Mouse (Mus musculus) heart, embryonic 12.5 days (tissue): ENCODE measurements around the gene Rps26. TPM values are rescaled to one million over a fixed set of nuclear protein-coding genes. Genes with fewer than 3 reads are reported as not detected.

Experiments used
- ATAC-seq: fragments of 200-750 bp; cut with Nextera tagmentation; 2 replicates; pipeline ENCODE4 v1.8.0; 2017; ENCODE audit warnings: moderate TSS enrichment, moderate library complexity; ENCODE audit not compliant: insufficient number of reproducible peaks, low FRiP score
- H3K27ac ChIP-seq: fragments of 300-500 bp; sonication (generic); 2 replicates; pipeline ENCODE4 v1.5.1; 2016; ENCODE audit warnings: mild to moderate bottlenecking, moderate library complexity; ENCODE audit not compliant: poor library complexity, severe bottlenecking
- H3K27me3 ChIP-seq: fragments of 300-500 bp; sonication (generic); replicated peaks from 2 replicates; pipeline ENCODE4 v1.6.1; 2016; ENCODE audit warnings: mild to moderate bottlenecking, moderate library complexity
- H3K36me3 ChIP-seq: fragments of 300-500 bp; sonication (generic); 2 replicates; pipeline ENCODE4 v1.6.1; 2016; ENCODE audit warnings: mild to moderate bottlenecking, moderate library complexity
- H3K4me1 ChIP-seq: fragments of 300-500 bp; sonication (generic); replicated peaks from 2 replicates; pipeline ENCODE4 v1.6.1; 2016; ENCODE audit warnings: mild to moderate bottlenecking
- H3K4me2 ChIP-seq: fragments of 300-500 bp; sonication (generic); 2 replicates; pipeline ENCODE4 v1.6.1; 2016; ENCODE audit warnings: mild to moderate bottlenecking, moderate library complexity
- H3K4me3 ChIP-seq: fragments of 300-500 bp; sonication (generic); 2 replicates; pipeline ENCODE4 v1.5.1; 2016; ENCODE audit warnings: mild to moderate bottlenecking
- H3K9ac ChIP-seq: fragments of 300-500 bp; sonication (generic); 2 replicates; pipeline ENCODE4 v1.6.1; 2016; ENCODE audit warnings: mild to moderate bottlenecking, moderate library complexity
- H3K9me3 ChIP-seq: fragments of 300-500 bp; sonication (generic); replicated peaks from 2 replicates; pipeline ENCODE4 v1.6.1; 2016; ENCODE audit warnings: mild to moderate bottlenecking, moderate library complexity
- WGBS: fragments of 180-500 bp; shearing (Covaris S2); methylation state at CpG from one replicate; pipeline ENCODE4 v1.1.7; 2016; 5-methylcytosine and 5-hydroxymethylcytosine counted together
- polyA plus RNA-seq: library from polyadenylated mRNA; unstranded; fragments of >200 nt; fragmentation: Nextera tagmentation; extraction: Ambion mirVana; gene quantifications from 2 replicates; pipeline ENCODE4 v1.2.1, GENCODE M21; 2016

Rps26 gene
- polyA plus RNA-seq: 420 and 432 TPM in 2 replicates

DNA sequence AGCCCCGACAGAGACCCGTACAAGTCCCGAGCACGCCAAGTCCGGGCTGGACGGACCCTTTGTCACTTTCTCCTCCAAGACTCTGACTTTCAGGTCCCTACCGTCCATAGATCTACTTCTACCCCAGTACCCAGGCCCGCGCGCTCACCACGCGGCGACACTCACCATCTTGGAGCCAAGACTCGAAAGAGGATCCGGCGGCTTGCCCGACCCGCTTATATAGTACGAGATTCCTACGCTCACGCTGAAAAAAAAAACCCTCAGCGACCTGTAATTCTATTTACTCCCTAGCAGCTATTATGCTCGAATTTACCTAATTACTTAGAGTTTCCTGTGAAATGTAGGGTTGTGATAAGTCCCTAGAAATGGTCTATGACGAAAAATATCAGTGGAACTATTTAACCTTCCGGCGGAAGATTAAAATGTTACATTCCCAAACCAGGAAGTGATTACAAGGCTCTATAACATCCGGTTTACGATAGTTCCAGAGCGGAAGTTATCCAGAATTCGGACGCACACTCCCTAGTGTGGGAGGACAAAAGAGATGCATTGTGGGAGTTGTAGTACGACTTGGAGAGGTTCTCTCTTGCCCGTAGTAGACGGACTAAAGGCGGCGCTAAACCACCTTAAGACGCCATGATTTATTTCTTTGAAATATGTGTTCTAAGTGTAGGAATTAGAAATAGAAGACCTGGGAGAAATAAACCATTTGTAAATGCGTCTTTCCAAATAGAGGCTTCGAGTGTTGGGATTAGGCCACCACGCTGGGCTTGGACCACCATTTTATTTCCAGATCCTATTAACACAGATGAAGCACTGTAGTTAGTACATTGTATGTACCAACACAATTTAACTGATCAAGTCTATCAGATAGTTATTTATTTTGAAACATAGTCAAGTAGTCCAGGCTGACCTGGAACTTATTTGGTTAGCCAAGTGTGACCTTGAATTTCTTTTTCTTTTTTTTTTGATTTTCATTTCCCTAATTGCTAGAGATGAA, at the start of gene Rps26:
Rps26 (minus strand) TSS at position 437 of the 1,000 bp plus-strand sequence.
- ATAC-seq: peak; percentile 97

DNA sequence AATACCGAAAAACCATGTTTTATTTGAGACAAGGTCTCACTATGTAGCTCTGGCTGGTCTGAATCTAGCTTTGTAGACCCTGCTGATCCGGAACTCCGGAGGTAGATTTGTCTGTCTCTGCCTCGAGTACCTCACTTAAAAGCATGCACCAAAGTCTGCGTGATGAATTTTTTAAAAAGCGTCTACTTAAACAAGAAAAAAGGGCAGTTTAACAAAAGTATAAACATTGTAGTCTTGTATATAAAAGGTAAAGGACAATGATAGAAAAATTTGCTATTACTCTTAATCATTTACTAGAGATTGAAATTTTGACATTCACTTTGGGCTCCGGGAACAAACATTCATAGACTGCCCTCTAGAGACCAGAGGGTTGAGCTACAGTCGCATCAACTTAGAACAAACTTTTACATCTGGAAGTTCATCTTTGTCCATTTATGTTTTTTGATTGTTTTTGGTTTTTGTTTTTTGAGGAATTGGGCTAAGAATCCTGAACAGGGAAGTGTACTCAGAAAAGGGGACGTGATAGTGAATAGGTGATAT, 48.0 kb upstream of the Rps26 start:
- Histone ChIP-seq H3K4me1 (no peaks in the 10 kb centered on the region; the same call in 1 of the 2 replicates), H3K36me3 (peaks cover 12% of the 10 kb centered on the region), H3K27ac (0 out of 2 replicates have a peak overlapping the region, but pooled peaks have one; percentile 55), H3K27me3 (peaks cover 7% of the 10 kb centered on the region; the same call in 1 of the 2 replicates), H3K4me2 (peak overlapping the region; percentile 95), H3K9ac (peak overlapping the region; percentile 72), H3K9me3 (no peaks in the 10 kb centered on the region), H3K4me3 (peak overlapping the region; percentile 79)
- no peak for ATAC-seq
- WGBS: 4% methylated on average over 9 of the region's 9 CpGs

More for the DNA sequence above, at the start of gene Rps26:
- Histone ChIP-seq H3K27me3 (no peaks in the 10 kb centered on the region), H3K4me2 (peak within 1 kb of the TSS; percentile 90), H3K4me1 (peaks cover 8% of the 10 kb centered on the region), H3K36me3 (peaks cover 29% of the 10 kb centered on the region), H3K4me3 (peak within 1 kb of the TSS; percentile 99), H3K9ac (peak within 1 kb of the TSS; percentile 96), H3K27ac (peak within 1 kb of the TSS; percentile 75), H3K9me3 (no peaks in the 10 kb centered on the region)
- 1% methylated on average over 40 of the region's 40 CpGs for WGBS

- peak; percentile 96 for ATAC-seq
- peak within 1 kb of the TSS; percentile 95 for H3K4me2 ChIP-seq
- peak within 1 kb of the TSS; percentile 72 for H3K9ac ChIP-seq
- H3K27me3 ChIP-seq: peaks cover 7% of the 10 kb centered on the region; the same call in 1 of the 2 replicates
- under 1% methylated on average over 60 of the region's 60 CpGs for whole genome bisulfite sequencing
- peak within 1 kb of the TSS; percentile 55; the same call in 1 of the 2 replicates for H3K27ac ChIP-seq
- no peaks in the 10 kb centered on the region; the same call in 1 of the 2 replicates for H3K4me1 ChIP-seq
- peaks cover 7% of the 10 kb centered on the region; the same call in 1 of the 2 replicates for H3K36me3 ChIP-seq
- no peaks in the 10 kb centered on the region for H3K9me3 ChIP-seq
- H3K4me3 ChIP-seq: peak within 1 kb of the TSS; percentile 79
Observed at GRCm38 (mm10) chr10:128673763-128674468, 47.4 kb upstream of the Rps26 start, which contains the start of gene Suox. Gene Suox, minus strand, starts transcription at chr10:128674073.

- ATAC-seq: no peak
- Histone ChIP-seq H3K4me1 (peaks cover 6% of the 10 kb centered on the region; the same call in 1 of the 2 replicates), H3K27me3 (peaks cover 7% of the 10 kb centered on the region; the same call in 1 of the 2 replicates), H3K4me3 (no peak overlapping the region), H3K9me3 (no peaks in the 10 kb centered on the region), H3K4me2 (no peak overlapping the region), H3K27ac (no peak overlapping the region), H3K9ac (no peak overlapping the region), H3K36me3 (peaks cover 7% of the 10 kb centered on the region; the same call in 1 of the 2 replicates)
- WGBS: 88% methylated on average over 9 of the region's 9 CpGs
Observed at GRCm38 (mm10) chr10:128671148-128671547, 44.6 kb upstream of the Rps26 start.

GRCm38 (mm10) chr10:128668790-128669672, 42.5 kb upstream of the Rps26 start:
- H3K36me3 ChIP-seq: peaks cover 7% of the 10 kb centered on the region; the same call in 1 of the 2 replicates
- H3K4me2 ChIP-seq: peak overlapping the region; percentile 78
- peak overlapping the region; percentile 69 for H3K4me3 ChIP-seq
- ATAC-seq: peak; percentile 29; the same call in 1 of the 2 replicates
- H3K4me1 ChIP-seq: peaks cover 6% of the 10 kb centered on the region; the same call in 1 of the 2 replicates
- 1% methylated on average over 41 of the region's 42 CpGs for WGBS
- no peaks in the 10 kb centered on the region for H3K9me3 ChIP-seq
- no peak overlapping the region for H3K27ac ChIP-seq
- H3K27me3 ChIP-seq: peaks cover 7% of the 10 kb centered on the region; the same call in 1 of the 2 replicates
- H3K9ac ChIP-seq: peak overlapping the region; percentile 72

DNA sequence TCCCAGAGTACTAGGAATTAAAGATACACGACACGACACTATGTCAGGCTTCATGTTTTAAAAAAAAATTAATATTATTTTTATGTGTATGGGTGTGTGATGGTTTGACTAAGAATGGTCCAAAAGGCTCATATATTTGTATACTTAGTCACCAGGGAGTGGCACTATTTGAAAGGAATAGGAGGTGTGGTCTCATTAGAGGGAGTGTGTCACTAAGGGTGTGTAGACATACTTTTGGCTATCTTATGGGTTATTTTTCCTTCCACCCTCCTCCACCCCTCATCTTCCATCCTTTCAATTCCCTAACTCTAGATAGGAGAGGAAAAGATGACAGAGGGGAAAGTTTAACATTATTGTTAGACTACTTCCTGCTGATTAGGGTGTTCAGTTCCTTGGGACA, 39.3 kb upstream of the Rps26 start:
- Histone ChIP-seq H3K4me3 (no peak overlapping the region), H3K4me2 (no peak overlapping the region), H3K27me3 (peaks cover 7% of the 10 kb centered on the region), H3K9ac (no peak overlapping the region), H3K27ac (no peak overlapping the region), H3K4me1 (peaks cover 6% of the 10 kb centered on the region; the same call in 1 of the 2 replicates), H3K36me3 (no peaks in the 10 kb centered on the region), H3K9me3 (no peaks in the 10 kb centered on the region)
- no peak for ATAC-seq
- WGBS: 98% methylated on average over 2 of the region's 2 CpGs

GRCm38 (mm10) chr10:128665307-128665706, 38.8 kb upstream of the Rps26 start:
- H3K36me3 ChIP-seq: no peaks in the 10 kb centered on the region
- peaks cover 4% of the 10 kb centered on the region for H3K27me3 ChIP-seq
- H3K27ac ChIP-seq: no peak overlapping the region
- H3K4me3 ChIP-seq: no peak overlapping the region
- no peak overlapping the region for H3K9ac ChIP-seq
- no peak overlapping the region for H3K4me2 ChIP-seq
- ATAC-seq: no peak
- H3K4me1 ChIP-seq: peaks cover 6% of the 10 kb centered on the region; the same call in 1 of the 2 replicates
- 66% methylated on average over 3 of the region's 3 CpGs for WGBS
- H3K9me3 ChIP-seq: no peaks in the 10 kb centered on the region

GRCm38 (mm10) chr10:128664808-128665207, 38.3 kb upstream of the Rps26 start:
- Histone ChIP-seq H3K27me3 (no peaks in the 10 kb centered on the region; the same call in 1 of the 2 replicates), H3K4me1 (peaks cover 6% of the 10 kb centered on the region; the same call in 1 of the 2 replicates), H3K4me3 (no peak overlapping the region), H3K9ac (no peak overlapping the region), H3K36me3 (no peaks in the 10 kb centered on the region), H3K9me3 (no peaks in the 10 kb centered on the region), H3K4me2 (no peak overlapping the region), H3K27ac (no peak overlapping the region)
- ATAC-seq: no peak
- WGBS: 66% methylated on average over 3 of the region's 3 CpGs

GRCm38 (mm10) chr10:128663441-128664220, 37.1 kb upstream of the Rps26 start:
- 40% methylated on average over 5 of the region's 5 CpGs for WGBS
- Histone ChIP-seq H3K4me1 (peaks cover 3% of the 10 kb centered on the region; the same call in 1 of the 2 replicates), H3K9ac (no peak overlapping the region)

More at GRCm38 (mm10) chr10:128663441-128664220, 37.1 kb upstream of the Rps26 start:
- no peak overlapping the region for H3K4me2 ChIP-seq
- H3K27ac ChIP-seq: no peak overlapping the region
- no peak for ATAC-seq
- H3K9me3 ChIP-seq: no peaks in the 10 kb centered on the region
- no peaks in the 10 kb centered on the region; the same call in 1 of the 2 replicates for H3K27me3 ChIP-seq
- H3K36me3 ChIP-seq: no peaks in the 10 kb centered on the region
- no peak overlapping the region for H3K4me3 ChIP-seq
